Mouse (Mus musculus) T-helper 2 cell (primary cell): ENCODE data around the gene Clip2.

Experiments
- in situ Hi-C: fragments of 300-600 bp; cut with MboI, MseI; formaldehyde crosslinking; loops from one replicate; pipeline ENCODE4 v1.15.1; 2025; ENCODE audit warnings: high pct_unique_total_duplicates

Clip2 gene

GRCm38 (mm10) chr5:134565696-134566095, 13.5 kb upstream of the Clip2 start:
- in situ Hi-C loops, result no loop called here

- in situ Hi-C loops, result no loop called here
These were observed 12.0 kb upstream of the Clip2 start for GRCm38 (mm10) chr5:134564272-134564671.

- in situ Hi-C loops, result no loop called here
These were observed 8.4 kb upstream of the Clip2 start for GRCm38 (mm10) chr5:134560450-134561171.

- in situ Hi-C loops, result no loop called here
These were observed 7.8 kb upstream of the Clip2 start, which contains the start of gene Syna for GRCm38 (mm10) chr5:134560071-134560449. Gene Syna (minus strand): TSS chr5:134560171.

GRCm38 (mm10) chr5:134555463-134556164, 3.4 kb upstream of the Clip2 start:
- in situ Hi-C loops, result no loop called here

GRCm38 (mm10) chr5:134553951-134554546, 1.8 kb upstream of the Clip2 start:
- in situ Hi-C loops, result no loop called here

- in situ Hi-C loops, result no loop called here
These were observed 763 bp downstream of the Clip2 start for GRCm38 (mm10) chr5:134551233-134552109.

GRCm38 (mm10) chr5:134550836-134551232, 1.4 kb downstream of the Clip2 start:
- in situ Hi-C loops, result no loop called here

- in situ Hi-C loops, result no loop called here
These were observed 2.5 kb downstream of the Clip2 start for GRCm38 (mm10) chr5:134549640-134550168.

GRCm38 (mm10) chr5:134548306-134548705, 3.9 kb downstream of the Clip2 start:
- in situ Hi-C loops, result no loop called here

- in situ Hi-C loops, result no loop called here
These were observed 5.4 kb downstream of the Clip2 start for GRCm38 (mm10) chr5:134546790-134547189.

GRCm38 (mm10) chr5:134545242-134545629, 7.0 kb downstream of the Clip2 start:
- in situ Hi-C loops, result no loop called here

- in situ Hi-C loops, result no loop called here
These were observed 7.6 kb downstream of the Clip2 start for GRCm38 (mm10) chr5:134544516-134545241.

- in situ Hi-C loops, result no loop called here
These were observed 10.6 kb downstream of the Clip2 start for GRCm38 (mm10) chr5:134541640-134542039.

GRCm38 (mm10) chr5:134540881-134541280, 11.4 kb downstream of the Clip2 start:
- in situ Hi-C loops, result no loop called here

GRCm38 (mm10) chr5:134539891-134540290, 12.3 kb downstream of the Clip2 start:
- in situ Hi-C loops, result no loop called here

GRCm38 (mm10) chr5:134536036-134536435, 16.2 kb downstream of the Clip2 start:
- in situ Hi-C loops, result no loop called here

GRCm38 (mm10) chr5:134532417-134532816, 19.8 kb downstream of the Clip2 start:
- in situ Hi-C loops, result no loop called here

GRCm38 (mm10) chr5:134531585-134531984, 20.6 kb downstream of the Clip2 start:
- in situ Hi-C loops, result no loop called here

GRCm38 (mm10) chr5:134530830-134531229, 21.4 kb downstream of the Clip2 start:
- in situ Hi-C loops, result no loop called here

- in situ Hi-C loops, result no loop called here
These were observed 23.7 kb downstream of the Clip2 start for GRCm38 (mm10) chr5:134528488-134528887.
